Mouse (Mus musculus) activated CD4-positive, CD25-positive, alpha-beta regulatory T cell (primary cell): Measurements from ENCODE around the gene Zkscan3. TPM values are rescaled to one million over a fixed set of nuclear protein-coding genes. Genes with fewer than 3 reads are reported as not detected.

Experiments
- polyA plus RNA-seq, 2 experiments: library from polyadenylated mRNA; unstranded; fragments of 100-300 nt; shearing (Covaris generic); gene quantifications; one replicate each; pipeline ENCODE4 v1.2.1; 2017

Gene Zkscan3
- polyA plus RNA-seq, result 10 to 100 TPM; 44.2 to 52.5 TPM

GRCm38 (mm10) chr13:21402287-21402846, at the start of gene Zkscan3:
Zkscan3 (minus strand) TSS chr13:21402755.

GRCm38 (mm10) chr13:21440503-21441206, 38.1 kb upstream of the Zkscan3 start, which contains the start of gene Pgbd1:
Pgbd1 (minus strand) TSS chr13:21441058.

GRCm38 (mm10) chr13:21362621-21363248, 39.8 kb downstream of the Zkscan3 start, which contains the start of gene Zscan12:
Zscan12 (plus strand) TSS chr13:21362820.

GRCm38 (mm10) chr13:21346610-21347009, 55.9 kb downstream of the Zkscan3 start, which contains the start of gene Olfr1367:
Olfr1367 (plus strand) TSS chr13:21346910.

Other genes with a start within 250 kb of the Zkscan3 start
- 100 to 1,000 TPM; 118 to 119 TPM for gene Trim27, start 223.3 kb downstream of the Zkscan3 start, polyA plus RNA-seq
- under 1 TPM; 0.29 to 0.31 TPM for gene Gpx5, start 110.0 kb downstream of the Zkscan3 start, polyA plus RNA-seq
- gene Gpx6, start 90.6 kb downstream of the Zkscan3 start, polyA plus RNA-seq, result under 1 TPM in 1 of 2 experiments, not detected in 1; 0.31 TPM
- gene Olfr1367, start 55.8 kb downstream of the Zkscan3 start, polyA plus RNA-seq, result not detected
- 10 to 100 TPM in 1 of 2 experiments, 1 to 10 TPM in 1; 8.2 to 10.4 TPM for gene Zscan12, start 39.9 kb downstream of the Zkscan3 start, polyA plus RNA-seq
- under 1 TPM; 0.37 to 0.53 TPM for gene Pgbd1, start 38.3 kb upstream of the Zkscan3 start, polyA plus RNA-seq
- 1 to 10 TPM; 4.8 to 5.5 TPM for gene Zscan26, start 51.0 kb upstream of the Zkscan3 start, polyA plus RNA-seq
- not detected for gene Nkapl, start 65.8 kb upstream of the Zkscan3 start, polyA plus RNA-seq
- gene Zkscan4, start 76.2 kb upstream of the Zkscan3 start, polyA plus RNA-seq, result not detected
- not detected for gene Gm10065, start 76.7 kb upstream of the Zkscan3 start, polyA plus RNA-seq
- gene AK157302, start 92.5 kb upstream of the Zkscan3 start, polyA plus RNA-seq, result under 1 TPM; 0.18 TPM
- gene Gm11273, start 98.7 kb upstream of the Zkscan3 start, polyA plus RNA-seq, result 10 to 100 TPM; 17.3 to 21.5 TPM
- gene Zkscan8, start 128.4 kb upstream of the Zkscan3 start, polyA plus RNA-seq, result 1 to 10 TPM; 3.9 to 5.7 TPM
- gene Olfr1366, start 140.1 kb upstream of the Zkscan3 start, polyA plus RNA-seq, result not detected
- gene Olfr1535, start 157.1 kb upstream of the Zkscan3 start, polyA plus RNA-seq, result under 1 TPM; 0.08 to 0.29 TPM
- gene Olfr1364, start 179.0 kb upstream of the Zkscan3 start, polyA plus RNA-seq, result not detected
- gene Olfr1362, start 211.3 kb upstream of the Zkscan3 start, polyA plus RNA-seq, result not detected
- gene Olfr11, start 239.8 kb upstream of the Zkscan3 start, polyA plus RNA-seq, result not detected